Mouse (Mus musculus): ENCODE measurements at regions not wholly inside any gene's neighbourhood (a gene's known extent, or its start where the extent isn't known, plus 50 kb on each side); places are given as distances from the start of the nearest gene placed in this dataset.

GRCm38 (mm10) chr7:68873008-68873407 is 124.0 kb upstream of the Arrdc4 start:
- TF ChIP-seq NELFE (IDR thresholded peaks at IDR 0.05; ENCODE audit: low read depth, low read length) (no peak), CTCF (IDR thresholded peaks at IDR 0.05 in 2 of 3, conservative IDR thresholded peaks at IDR 0.05 in 1 of 3; ENCODE audit: control insufficient read depth in 1 of 3, insufficient read depth in 1 of 3, low read depth in 2 of 3, low read length in 3 of 3, poor library complexity in 1 of 3, severe bottlenecking in 1 of 3) (no peak), POLR2AphosphoS5 (IDR thresholded peaks at IDR 0.05; ENCODE audit: borderline replicate concordance, low read depth, low read length) (no peak), TAL1 (IDR thresholded peaks at IDR 0.05; ENCODE audit: low read length) (no peak), USF2 (IDR thresholded peaks at IDR 0.05; ENCODE audit: borderline replicate concordance in 1 of 2, insufficient read depth in 1 of 2, low read depth in 1 of 2, low read length in 2 of 2) (no peak), POLR2A (IDR thresholded peaks at IDR 0.05; ENCODE audit: control insufficient read depth in 1 of 2, insufficient read depth in 1 of 2, low read depth in 1 of 2, low read length in 2 of 2, poor library complexity in 1 of 2) (no peak), POLR2AphosphoS2 (IDR thresholded peaks at IDR 0.05; ENCODE audit: low read length) (no peak), BHLHE40 (IDR thresholded peaks at IDR 0.05; ENCODE audit: borderline replicate concordance, low read depth, low read length) (no peak), ZMIZ1 (IDR thresholded peaks at IDR 0.05; ENCODE audit: low read depth, low read length) (no peak), RCOR1 (IDR thresholded peaks at IDR 0.05; ENCODE audit: low read depth, low read length) (no peak), GATA1 (IDR thresholded peaks at IDR 0.05; ENCODE audit: low read depth, low read length) (no peak), SIN3A (IDR thresholded peaks at IDR 0.05; ENCODE audit: low read length) (no peak), MAFK (IDR thresholded peaks at IDR 0.05; ENCODE audit: borderline replicate concordance, low read depth, low read length) (no peak)

Measured in MEL (cell line).